Mouse (Mus musculus) T-cell, adult 2 months (primary cell): Measurements from ENCODE around the gene Psmb9.

Experiments used
- DNase-seq: peaks from one replicate; pipeline ENCODE4 v3.0.0; 2022; ENCODE audit warnings: low spot score

The Psmb9 gene

DNA sequence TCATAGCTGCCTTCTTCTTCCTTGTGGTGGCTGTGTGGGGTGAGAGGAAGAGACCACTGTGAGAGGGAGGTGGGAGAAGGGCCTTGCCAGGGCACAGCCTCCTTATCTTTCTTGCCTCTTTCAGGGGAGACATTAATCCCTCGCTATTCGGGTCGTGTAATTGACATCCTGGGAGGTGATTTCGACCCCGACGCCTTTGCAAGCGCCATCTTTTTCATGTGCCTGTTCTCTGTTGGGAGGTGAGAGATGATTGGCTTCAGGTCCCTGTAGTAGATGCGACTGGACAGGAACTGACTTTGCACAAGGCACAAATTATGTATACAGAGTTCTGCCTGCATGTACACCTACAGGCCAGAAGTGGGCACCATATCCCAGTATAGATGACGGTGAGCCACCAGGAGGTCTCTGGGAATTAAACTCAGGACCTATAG is 18.2 kb upstream of the Psmb9 start:
- peak; percentile 62 for DNase-seq

GRCm38 (mm10) chr17:34205021-34205745 is 17.6 kb upstream of the Psmb9 start:
- peak; percentile 27 for DNase-seq

GRCm38 (mm10) chr17:34204303-34205010 is 16.9 kb upstream of the Psmb9 start:
- DNase-seq: peak; percentile 90

DNA sequence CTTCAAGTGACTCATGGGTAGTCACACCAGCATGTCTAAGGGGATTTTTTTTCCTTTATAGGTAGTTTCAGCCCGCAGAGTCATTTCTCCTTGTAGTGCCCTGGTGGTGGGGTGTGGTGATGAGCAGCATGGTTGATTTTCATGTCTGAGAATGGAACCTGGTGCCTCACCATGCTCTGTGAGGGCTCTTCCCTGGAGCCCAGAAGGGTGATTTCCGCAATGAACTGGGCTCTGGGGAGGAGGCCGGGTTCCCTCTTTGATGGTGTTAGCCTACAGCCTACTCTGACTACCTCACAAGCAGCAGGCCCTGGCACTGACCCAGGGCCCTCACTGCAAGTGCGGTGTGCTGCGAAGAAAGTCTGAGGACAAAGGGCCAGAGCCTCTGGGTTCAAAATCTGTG is 15.9 kb upstream of the Psmb9 start, which contains the start of gene Tap2:
TSS of gene Tap2 (plus strand) at position 84 of the 400 bp plus-strand sequence.
- DNase-seq: no peak

GRCm38 (mm10) chr17:34202760-34203442 is 15.3 kb upstream of the Psmb9 start:
- no peak for DNase-seq

GRCm38 (mm10) chr17:34201506-34202055 is 14.0 kb upstream of the Psmb9 start:
- DNase-seq: no peak

DNA sequence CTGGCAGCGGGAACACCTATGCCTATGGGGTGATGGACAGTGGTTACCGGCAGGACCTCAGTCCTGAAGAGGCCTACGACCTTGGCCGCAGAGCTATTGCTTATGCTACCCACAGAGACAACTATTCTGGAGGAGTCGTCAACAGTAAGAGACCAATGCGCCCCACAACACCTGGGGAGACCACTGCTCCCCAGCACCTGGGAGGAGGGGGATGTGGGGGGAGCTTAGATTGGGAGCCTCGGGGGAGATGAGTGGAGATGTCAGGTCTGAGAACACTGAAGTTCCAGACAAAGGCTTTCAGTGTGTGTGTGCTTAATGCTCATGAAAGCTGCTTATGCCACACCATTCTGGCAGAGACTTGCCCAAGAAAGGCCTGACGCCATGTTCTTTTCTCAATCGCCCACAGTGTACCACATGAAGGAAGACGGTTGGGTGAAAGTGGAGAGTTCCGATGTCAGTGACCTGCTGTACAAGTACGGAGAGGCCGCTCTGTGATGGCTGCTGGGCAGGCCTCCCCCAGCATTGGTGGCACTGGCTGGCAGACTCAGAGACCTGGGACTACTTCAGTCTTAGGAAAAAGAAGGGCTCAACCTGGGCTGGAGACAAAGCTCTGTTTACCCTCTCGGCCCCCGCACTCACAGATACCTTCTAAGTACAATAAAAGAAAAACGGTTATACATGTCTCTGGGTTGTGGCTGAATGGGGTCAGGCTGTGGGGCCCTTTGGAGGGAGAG is 13.4 kb upstream of the Psmb9 start:
- no peak for DNase-seq

GRCm38 (mm10) chr17:34200047-34200446 is 12.5 kb upstream of the Psmb9 start:
- no peak for DNase-seq

GRCm38 (mm10) chr17:34199050-34199619 is 11.6 kb upstream of the Psmb9 start:
- DNase-seq: no peak

DNA sequence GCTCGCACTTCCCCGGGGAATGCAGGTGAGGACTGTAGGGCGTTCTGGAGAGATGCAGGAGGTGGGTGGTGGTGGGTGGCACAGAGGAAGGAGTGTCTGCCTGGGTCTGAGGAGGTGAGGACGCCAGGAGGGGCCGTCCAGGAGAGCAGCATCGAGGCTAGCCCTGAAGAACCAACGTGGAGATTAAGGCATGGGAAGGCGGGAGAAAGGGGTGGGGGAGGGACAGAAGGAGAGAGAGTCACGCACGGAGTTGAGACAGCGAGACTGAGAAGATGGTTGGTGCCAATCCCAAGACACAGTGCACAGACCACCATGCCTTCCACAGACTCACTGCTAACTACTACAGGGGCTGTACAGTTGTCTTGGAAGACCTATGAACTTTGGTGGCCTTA is 11.0 kb upstream of the Psmb9 start:
- no peak for DNase-seq

- peak; percentile 80 for DNase-seq
Measured at GRCm38 (mm10) chr17:34197904-34198520, 10.4 kb upstream of the Psmb9 start.

DNA sequence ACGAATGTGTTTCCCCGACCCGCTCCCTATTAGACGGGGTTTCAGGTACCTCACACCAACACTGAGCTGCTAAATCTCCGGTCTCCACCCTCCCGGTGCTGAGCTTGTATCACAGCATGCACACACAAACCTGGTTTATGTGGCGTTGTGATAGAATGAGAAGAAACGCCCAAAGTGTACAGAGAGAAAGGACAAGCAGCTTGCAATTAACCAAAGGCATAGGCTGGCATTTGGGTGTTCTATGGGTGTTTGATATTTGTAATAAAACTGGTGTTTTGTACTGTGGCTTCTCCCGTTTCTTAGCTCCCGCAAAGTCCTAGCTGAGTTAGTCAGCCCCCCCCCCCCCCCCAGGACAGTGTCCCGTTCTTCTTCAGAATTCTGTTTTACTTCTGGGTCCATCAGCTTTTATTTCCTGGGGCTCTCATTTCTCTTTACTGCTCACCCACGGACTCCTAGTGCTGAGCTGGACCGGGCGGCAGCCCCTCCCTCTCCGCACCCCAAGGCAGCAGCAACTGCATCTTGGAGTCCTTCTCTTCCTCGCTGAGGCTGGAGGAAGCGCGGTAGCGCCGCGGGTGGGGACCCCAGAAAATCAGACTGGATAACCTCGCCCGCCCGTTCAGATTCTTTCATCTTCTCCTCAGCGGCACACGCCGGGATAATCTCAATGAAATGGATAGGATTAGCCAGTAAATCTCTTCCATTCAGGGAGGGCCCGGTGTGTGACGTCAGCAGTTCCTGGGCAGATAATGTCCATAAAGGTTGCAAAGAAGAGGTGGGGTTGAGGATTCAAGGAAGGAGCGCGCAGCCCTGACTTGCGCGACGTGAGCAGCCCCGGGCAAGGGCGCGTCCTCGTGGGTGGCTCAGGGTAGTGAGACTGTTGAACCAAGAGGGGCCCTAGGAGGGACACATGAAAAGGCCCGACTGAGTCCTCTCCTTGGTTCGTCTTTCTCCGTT is 9.7 kb upstream of the Psmb9 start, which contains the start of gene Psmb8:
TSS of gene Psmb8 (plus strand) at position 781 of the 954 bp plus-strand sequence.
- DNase-seq: peak; percentile 84

DNA sequence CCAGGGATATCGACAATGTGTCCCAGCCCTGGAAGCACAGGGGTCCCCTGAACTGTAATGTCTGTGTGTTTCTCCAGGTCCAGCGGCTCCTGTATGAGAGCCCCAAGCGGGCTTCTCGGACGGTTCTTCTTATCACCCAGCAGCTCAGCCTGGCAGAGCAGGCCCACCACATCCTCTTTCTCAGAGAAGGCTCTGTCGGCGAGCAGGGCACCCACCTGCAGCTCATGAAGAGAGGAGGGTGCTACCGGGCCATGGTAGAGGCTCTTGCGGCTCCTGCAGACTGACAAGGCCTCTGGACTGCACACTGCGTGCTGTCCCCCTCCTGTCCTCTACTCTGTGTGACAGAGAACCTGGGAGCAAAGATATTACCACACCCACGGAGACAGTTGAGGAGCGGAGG is 8.9 kb upstream of the Psmb9 start:
- DNase-seq: peak; percentile 85

DNA sequence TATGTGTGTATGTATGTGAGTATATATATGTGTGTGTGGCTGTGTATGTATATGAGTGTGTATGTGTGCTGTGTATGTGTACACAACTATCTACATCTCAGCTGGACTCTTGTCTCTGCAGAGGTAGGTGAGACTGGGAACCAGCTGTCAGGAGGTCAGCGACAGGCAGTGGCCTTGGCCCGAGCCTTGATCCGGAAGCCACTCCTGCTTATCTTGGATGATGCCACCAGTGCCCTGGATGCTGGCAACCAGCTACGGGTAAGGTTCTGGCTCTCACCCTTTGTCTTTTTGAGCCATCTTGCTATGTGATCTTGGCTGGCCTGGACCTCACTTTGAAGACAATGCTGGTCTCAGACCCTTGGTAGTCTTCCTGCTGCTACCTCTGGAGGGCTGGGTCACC is 7.2 kb upstream of the Psmb9 start:
- no peak for DNase-seq

GRCm38 (mm10) chr17:34193468-34193867 is 5.9 kb upstream of the Psmb9 start:
- no peak for DNase-seq

GRCm38 (mm10) chr17:34192852-34193251 is 5.3 kb upstream of the Psmb9 start:
- no peak for DNase-seq

- no peak for DNase-seq
Measured at GRCm38 (mm10) chr17:34188986-34189385, 1.4 kb upstream of the Psmb9 start.

DNA sequence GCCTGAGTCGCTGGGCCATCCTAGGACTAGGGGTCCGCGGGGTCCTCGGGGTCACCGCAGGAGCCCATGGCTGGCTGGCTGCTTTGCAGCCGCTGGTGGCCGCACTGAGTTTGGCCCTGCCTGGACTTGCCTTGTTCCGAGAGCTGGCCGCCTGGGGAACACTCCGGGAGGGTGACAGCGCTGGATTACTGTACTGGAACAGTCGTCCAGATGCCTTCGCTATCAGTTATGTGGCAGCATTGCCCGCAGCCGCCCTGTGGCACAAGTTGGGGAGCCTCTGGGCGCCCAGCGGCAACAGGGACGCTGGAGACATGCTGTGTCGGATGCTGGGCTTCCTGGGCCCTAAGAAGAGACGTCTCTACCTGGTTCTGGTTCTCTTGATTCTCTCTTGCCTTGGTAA is 446 bp upstream of the Psmb9 start:
- peak; percentile 42 for DNase-seq

- no peak for DNase-seq
Measured at GRCm38 (mm10) chr17:34186885-34187260, 691 bp downstream of the Psmb9 start.

DNA sequence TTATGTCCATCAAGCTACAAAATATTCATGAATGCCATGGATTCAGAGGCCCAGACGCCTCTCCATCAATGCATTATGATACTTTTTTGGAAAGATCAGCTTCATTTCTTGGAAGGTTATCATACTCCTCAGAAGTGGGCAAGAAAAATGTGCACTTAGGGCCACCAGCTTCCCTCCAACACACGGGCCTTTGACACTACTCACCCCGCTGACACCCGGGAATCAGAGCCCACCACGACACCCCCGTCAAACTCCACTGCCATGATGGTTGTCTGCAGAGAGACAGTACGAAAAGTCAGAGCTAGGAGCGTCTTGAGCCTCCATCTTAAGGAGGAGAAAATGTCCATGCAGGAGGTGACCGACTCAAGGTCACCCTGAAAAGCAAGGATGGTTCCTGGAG is 2.0 kb downstream of the Psmb9 start:
- no peak for DNase-seq
